Mouse (Mus musculus) C2C12 (cell line): ENCODE data around the gene Ccdc103. TPM values are rescaled to one million over a fixed set of nuclear protein-coding genes. Genes with fewer than 3 reads are reported as not detected.

Experiments
- H3K27me3 ChIP-seq: one replicate; pipeline ENCODE4 v1.6.1; 2011; ENCODE audit not compliant: control insufficient read depth, insufficient read depth, insufficient read length
- H3K36me3 ChIP-seq: one replicate; pipeline ENCODE4 v1.6.1; 2011; ENCODE audit not compliant: control insufficient read depth, insufficient read depth
- H3K4me3 ChIP-seq: one replicate; pipeline ENCODE4 v1.5.1; 2011; ENCODE audit warnings: mild to moderate bottlenecking, control low read depth; ENCODE audit not compliant: poor library complexity, insufficient read depth, severe bottlenecking
- H3K79me2 ChIP-seq: one replicate; pipeline ENCODE4 v1.6.1; 2011; ENCODE audit not compliant: control insufficient read depth, insufficient read depth
- H3K79me3 ChIP-seq: one replicate; pipeline ENCODE4 v1.6.1; 2011; ENCODE audit warnings: low read depth, control low read depth
- H3ac ChIP-seq: one replicate; pipeline ENCODE3; 2011; ENCODE audit warnings: low read depth; ENCODE audit not compliant: control insufficient read depth, insufficient read length
- CEBPB ChIP-seq: IDR thresholded peaks from one replicate; pipeline ENCODE4 v1.6.1; 2011; ENCODE audit warnings: low read depth, mild to moderate bottlenecking, control low read depth, moderate library complexity
- CTCF ChIP-seq: IDR thresholded peaks from one replicate; pipeline ENCODE4 v1.5.1; 2011; ENCODE audit not compliant: control insufficient read depth, insufficient read depth, insufficient read length
- FOSL1 ChIP-seq: IDR thresholded peaks from one replicate; pipeline ENCODE4 v1.8.0; 2011; ENCODE audit warnings: mild to moderate bottlenecking, low read length; ENCODE audit not compliant: poor library complexity, insufficient read depth, severe bottlenecking
- MAX ChIP-seq: IDR thresholded peaks from one replicate; pipeline ENCODE4 v1.6.1; 2011; ENCODE audit warnings: mild to moderate bottlenecking, control low read depth
- MYOD1 ChIP-seq: IDR thresholded peaks from one replicate; pipeline ENCODE4 v1.6.1; 2011; ENCODE audit warnings: low read depth; ENCODE audit not compliant: control insufficient read depth, insufficient read length
- MYOG ChIP-seq: IDR thresholded peaks from one replicate; pipeline ENCODE4 v1.6.1; 2011; ENCODE audit not compliant: control insufficient read depth, insufficient read length; ENCODE audit errors: extremely low read depth
- USF1 ChIP-seq: IDR thresholded peaks from one replicate; pipeline ENCODE4 v1.6.1; 2011; ENCODE audit warnings: low read depth, mild to moderate bottlenecking, control low read depth, moderate library complexity
- polyA plus RNA-seq: library from polyadenylated mRNA; unstranded; fragments of >200 nt; fragmentation: generic; extraction: Trizol; gene quantifications from one replicate; pipeline ENCODE4 v1.2.1, GENCODE M21; 2012; ENCODE audit warnings: missing spikeins

The Ccdc103 gene
- polyA plus RNA-seq, 1 experiment: 0.59 TPM

- Histone ChIP-seq H3K27me3 (peaks cover 4% of the 10 kb centered on the region), H3ac (no peak overlapping the region), H3K36me3 (no peaks in the 10 kb centered on the region), H3K4me3 (no peak overlapping the region), H3K79me2 (no peaks in the 10 kb centered on the region), H3K79me3 (no peaks in the 10 kb centered on the region)
- TF ChIP-seq MAX (no peak), USF1 (no peak), MYOD1 (no peak), CEBPB (no peak), CTCF (no peak), MYOG (no peak), FOSL1 (no peak)
Observed at GRCm38 (mm10) chr11:102893015-102893651, 12.1 kb downstream of the Ccdc103 start.

GRCm38 (mm10) chr11:102894716-102895115, 13.7 kb downstream of the Ccdc103 start:
- Histone ChIP-seq H3K36me3 (no peaks in the 10 kb centered on the region), H3K79me2 (no peaks in the 10 kb centered on the region), H3K4me3 (no peak overlapping the region), H3K27me3 (no peaks in the 10 kb centered on the region), H3K79me3 (no peaks in the 10 kb centered on the region), H3ac (no peak overlapping the region)
- no peak for TF ChIP-seq MYOD1
- no peak for TF ChIP-seq MYOG
- no peak for TF ChIP-seq MAX
- TF ChIP-seq FOSL1: no peak
- no peak for TF ChIP-seq CEBPB

GRCm38 (mm10) chr11:102895779-102896178, 14.8 kb downstream of the Ccdc103 start:
- no peak overlapping the region for H3ac ChIP-seq
- H3K79me2 ChIP-seq: no peaks in the 10 kb centered on the region
- no peak for TF ChIP-seq USF1
- no peak for TF ChIP-seq FOSL1
- TF ChIP-seq CTCF: no peak
- TF ChIP-seq MYOG: no peak
- TF ChIP-seq CEBPB: no peak
- TF ChIP-seq MAX: no peak
- no peak for TF ChIP-seq MYOD1
- no peaks in the 10 kb centered on the region for H3K27me3 ChIP-seq
- no peaks in the 10 kb centered on the region for H3K36me3 ChIP-seq
- no peak overlapping the region for H3K4me3 ChIP-seq
- H3K79me3 ChIP-seq: no peaks in the 10 kb centered on the region

- H3K36me3 ChIP-seq: no peaks in the 10 kb centered on the region
- no peaks in the 10 kb centered on the region for H3K27me3 ChIP-seq
- TF ChIP-seq MAX (no peak), MYOD1 (no peak), MYOG (no peak), CEBPB (no peak), FOSL1 (no peak), USF1 (no peak), CTCF (no peak)
- no peak overlapping the region for H3ac ChIP-seq
- H3K4me3 ChIP-seq: no peak overlapping the region
- H3K79me2 ChIP-seq: no peaks in the 10 kb centered on the region
- H3K79me3 ChIP-seq: no peaks in the 10 kb centered on the region
Observed at GRCm38 (mm10) chr11:102896641-102897040, 15.6 kb downstream of the Ccdc103 start.

GRCm38 (mm10) chr11:102898408-102898807, 17.4 kb downstream of the Ccdc103 start:
- Histone ChIP-seq H3K79me2 (no peaks in the 10 kb centered on the region), H3K4me3 (no peak overlapping the region), H3K27me3 (no peaks in the 10 kb centered on the region), H3K36me3 (no peaks in the 10 kb centered on the region), H3K79me3 (no peaks in the 10 kb centered on the region), H3ac (no peak overlapping the region)
- TF ChIP-seq MYOG: no peak
- no peak for TF ChIP-seq MAX
- no peak for TF ChIP-seq FOSL1
- no peak for TF ChIP-seq CTCF
- no peak for TF ChIP-seq MYOD1
- no peak for TF ChIP-seq CEBPB
- TF ChIP-seq USF1: no peak

GRCm38 (mm10) chr11:102900763-102901162, 19.8 kb downstream of the Ccdc103 start, which contains the start of gene Gfap:
TSS of gene Gfap (minus strand) at chr11:102900912.
- Histone ChIP-seq H3K79me3 (no peaks in the 10 kb centered on the region), H3K36me3 (peaks cover 11% of the 10 kb centered on the region), H3ac (no peak within 1 kb of the TSS), H3K27me3 (no peaks in the 10 kb centered on the region), H3K79me2 (no peaks in the 10 kb centered on the region), H3K4me3 (no peak within 1 kb of the TSS)
- TF ChIP-seq FOSL1: no peak
- no peak for TF ChIP-seq MAX
- no peak for TF ChIP-seq USF1
- peak; percentile 77 for TF ChIP-seq CTCF
- TF ChIP-seq MYOD1: no peak
- no peak for TF ChIP-seq CEBPB
- no peak for TF ChIP-seq MYOG

- Histone ChIP-seq H3K79me2 (no peaks in the 10 kb centered on the region), H3ac (no peak overlapping the region), H3K4me3 (no peak overlapping the region), H3K27me3 (no peaks in the 10 kb centered on the region), H3K79me3 (no peaks in the 10 kb centered on the region), H3K36me3 (peaks cover 15% of the 10 kb centered on the region)
- no peak for TF ChIP-seq FOSL1
- no peak for TF ChIP-seq CTCF
- TF ChIP-seq MYOG: no peak
- TF ChIP-seq CEBPB: no peak
- no peak for TF ChIP-seq MAX
- TF ChIP-seq USF1: no peak
- TF ChIP-seq MYOD1: no peak
Observed at GRCm38 (mm10) chr11:102901199-102901598, 20.2 kb downstream of the Ccdc103 start.
